Mouse (Mus musculus): ENCODE measurements around the gene Prdm1. TPM values are rescaled to one million over a fixed set of nuclear protein-coding genes. Genes with fewer than 3 reads are reported as not detected.
A peak's percentile ranks its signal among the peaks of the same experiment; 100 is the strongest.

Prdm1 gene
- 0.34 and 0.67 TPM in 2 replicates for polyA plus RNA-seq (2015; fragmentation: Nextera tagmentation; extraction: Ambion mirVana)

- ATAC-seq (ENCODE audit: extremely low read depth, insufficient number of reproducible peaks, low FRiP score, low TSS enrichment) = no peak
- 4% methylated on average over 25 of the region's 25 CpGs for WGBS
- no peak within 1 kb of the TSS for H3K27ac ChIP-seq (replicated peaks)
Observed at GRCm38 (mm10) chr10:44528291-44529082, at the start of gene Prdm1. Prdm1 (minus strand) TSS chr10:44528501.

DNA sequence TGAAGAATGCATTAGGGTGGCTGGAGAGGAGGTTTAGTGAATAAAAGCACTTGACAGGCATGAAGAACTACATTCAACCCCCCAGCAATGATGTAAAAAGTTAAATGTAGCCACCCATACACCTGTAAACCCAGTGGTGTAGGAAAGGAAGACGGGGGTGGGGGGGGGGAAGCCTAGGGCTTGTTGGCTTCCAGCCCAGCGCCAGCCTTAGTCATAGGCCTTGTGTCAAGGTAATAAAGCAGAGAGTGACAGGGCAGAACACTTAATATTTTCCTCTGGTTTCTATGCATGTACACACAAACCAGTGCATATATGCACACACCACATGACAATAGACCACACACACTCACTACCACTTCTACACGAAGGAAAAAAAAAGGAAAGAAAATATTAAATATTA is 37.7 kb upstream of the Prdm1 start:
- Histone ChIP-seq H3K4me1 (no peaks in the 10 kb centered on the region), H3K27me3 (replicated peaks) (no peaks in the 10 kb centered on the region), H3K9me3 (0 out of 2 replicates have a peak, but pooled peaks cover 5% of the 10 kb centered on the region), H3K4me3 (no peak overlapping the region), H3K4me2 (no peak overlapping the region), H3K36me3 (no peaks in the 10 kb centered on the region), H3K27ac (replicated peaks) (no peak overlapping the region), H3K9ac (no peak overlapping the region)
- 77% methylated on average over 3 of the region's 3 CpGs for WGBS
- no peak for ATAC-seq (ENCODE audit: extremely low read depth, insufficient number of reproducible peaks, low FRiP score, low TSS enrichment)

More at GRCm38 (mm10) chr10:44528291-44529082, at the start of gene Prdm1:
- H3K27me3 ChIP-seq (replicated peaks) = peaks cover 87% of the 10 kb centered on the region
- peak within 1 kb of the TSS; percentile 78 for H3K9ac ChIP-seq
- H3K4me3 ChIP-seq = peak within 1 kb of the TSS; percentile 66
- H3K9me3 ChIP-seq = no peaks in the 10 kb centered on the region
- H3K4me1 ChIP-seq = peaks cover 20% of the 10 kb centered on the region
- H3K4me2 ChIP-seq = peak within 1 kb of the TSS; percentile 94
- no peaks in the 10 kb centered on the region for H3K36me3 ChIP-seq

- H3K4me2 ChIP-seq = no peak overlapping the region
- ATAC-seq (ENCODE audit: extremely low read depth, insufficient number of reproducible peaks, low FRiP score, low TSS enrichment) = no peak
- H3K27ac ChIP-seq (replicated peaks) = no peak overlapping the region
- no peak overlapping the region for H3K4me3 ChIP-seq
- 0 out of 2 replicates have a peak, but pooled peaks cover 5% of the 10 kb centered on the region for H3K9me3 ChIP-seq
- H3K36me3 ChIP-seq = no peaks in the 10 kb centered on the region
- H3K27me3 ChIP-seq (replicated peaks) = no peaks in the 10 kb centered on the region
- no peaks in the 10 kb centered on the region for H3K4me1 ChIP-seq
- 87% methylated on average over 2 of the region's 2 CpGs for WGBS
- no peak overlapping the region for H3K9ac ChIP-seq
Observed at GRCm38 (mm10) chr10:44565109-44565508, 36.8 kb upstream of the Prdm1 start.

DNA sequence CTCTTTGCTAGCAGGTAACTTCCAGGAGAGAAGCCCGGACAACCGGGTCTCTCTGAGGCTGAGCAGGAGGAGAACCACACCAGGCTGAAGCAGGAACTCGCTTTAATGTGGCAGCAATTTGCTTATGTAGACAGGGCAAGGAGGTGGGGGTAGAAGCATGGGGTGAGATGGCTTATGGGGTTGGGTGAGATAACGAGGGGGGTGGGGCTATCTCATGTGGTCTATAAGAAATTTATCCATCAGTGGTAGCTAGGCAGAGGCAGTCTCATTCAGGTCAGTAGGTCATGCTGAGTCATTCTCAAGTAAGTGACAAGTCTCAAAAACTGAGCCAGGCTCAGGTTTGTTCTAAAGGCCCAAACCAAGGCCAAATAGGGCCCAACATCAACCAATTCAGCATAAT is 28.5 kb upstream of the Prdm1 start:
- Histone ChIP-seq H3K4me1 (peaks cover 5% of the 10 kb centered on the region; the same call in 1 of the 2 replicates), H3K27me3 (replicated peaks) (no peaks in the 10 kb centered on the region), H3K27ac (replicated peaks) (no peak overlapping the region), H3K36me3 (no peaks in the 10 kb centered on the region), H3K9me3 (peaks cover 6% of the 10 kb centered on the region), H3K4me3 (no peak overlapping the region), H3K4me2 (no peak overlapping the region), H3K9ac (no peak overlapping the region)
- 80% methylated on average over 4 of the region's 4 CpGs for WGBS
- ATAC-seq (ENCODE audit: extremely low read depth, insufficient number of reproducible peaks, low FRiP score, low TSS enrichment) = no peak

DNA sequence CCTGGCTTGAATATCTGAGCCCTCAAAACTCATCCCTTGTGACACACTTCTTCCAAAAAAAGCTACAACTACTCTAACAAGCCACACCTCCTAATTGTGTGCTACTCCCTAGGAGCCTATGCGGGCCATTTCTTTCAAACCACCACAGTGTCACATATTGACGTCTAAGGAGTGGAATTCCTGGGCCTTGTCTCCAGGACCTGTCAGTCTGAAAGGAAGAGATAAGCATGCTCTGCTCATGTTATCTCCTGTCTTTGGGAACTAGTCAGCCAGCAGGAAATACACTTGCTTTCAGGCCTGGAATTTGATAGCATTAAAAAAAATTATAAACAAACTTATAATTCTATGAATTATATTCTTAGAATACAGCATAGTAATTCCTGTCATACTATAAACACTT is 27.0 kb upstream of the Prdm1 start:
- Histone ChIP-seq H3K4me1 (peaks cover 5% of the 10 kb centered on the region; the same call in 1 of the 2 replicates), H3K4me2 (no peak overlapping the region), H3K9me3 (peaks cover 6% of the 10 kb centered on the region), H3K36me3 (no peaks in the 10 kb centered on the region), H3K27ac (replicated peaks) (0 out of 2 replicates have a peak overlapping the region, but pooled peaks have one; percentile 15), H3K27me3 (replicated peaks) (no peaks in the 10 kb centered on the region), H3K9ac (no peak overlapping the region), H3K4me3 (no peak overlapping the region)
- 6% methylated on average over 2 of the region's 2 CpGs for WGBS
- ATAC-seq (ENCODE audit: extremely low read depth, insufficient number of reproducible peaks, low FRiP score, low TSS enrichment) = no peak

DNA sequence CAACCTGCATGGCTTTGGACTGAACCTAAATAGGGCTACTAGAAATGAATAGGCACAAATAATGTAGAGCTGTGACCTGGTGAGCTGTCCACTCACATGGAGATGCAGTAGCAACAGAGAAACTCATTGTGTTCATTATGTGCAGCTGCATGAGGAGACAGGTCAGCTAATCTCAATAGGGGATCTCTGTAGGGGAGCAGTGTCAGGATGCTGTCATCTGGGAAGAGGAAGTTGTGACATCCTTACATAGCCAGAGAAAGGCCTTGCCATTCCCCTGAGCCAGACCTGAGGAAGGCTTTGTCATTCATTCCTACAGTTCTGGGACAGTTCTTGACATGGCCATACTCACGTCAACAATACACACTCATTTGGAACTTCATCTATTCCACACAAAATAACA is 25.3 kb upstream of the Prdm1 start:
- Histone ChIP-seq H3K9me3 (peaks cover 6% of the 10 kb centered on the region), H3K4me3 (no peak overlapping the region), H3K4me1 (peaks cover 5% of the 10 kb centered on the region; the same call in 1 of the 2 replicates), H3K9ac (no peak overlapping the region), H3K36me3 (no peaks in the 10 kb centered on the region), H3K4me2 (no peak overlapping the region), H3K27ac (replicated peaks) (no peak overlapping the region), H3K27me3 (replicated peaks) (no peaks in the 10 kb centered on the region)
- no peak for ATAC-seq (ENCODE audit: extremely low read depth, insufficient number of reproducible peaks, low FRiP score, low TSS enrichment)
- 85% methylated on average over 1 of the region's 1 CpGs for WGBS

DNA sequence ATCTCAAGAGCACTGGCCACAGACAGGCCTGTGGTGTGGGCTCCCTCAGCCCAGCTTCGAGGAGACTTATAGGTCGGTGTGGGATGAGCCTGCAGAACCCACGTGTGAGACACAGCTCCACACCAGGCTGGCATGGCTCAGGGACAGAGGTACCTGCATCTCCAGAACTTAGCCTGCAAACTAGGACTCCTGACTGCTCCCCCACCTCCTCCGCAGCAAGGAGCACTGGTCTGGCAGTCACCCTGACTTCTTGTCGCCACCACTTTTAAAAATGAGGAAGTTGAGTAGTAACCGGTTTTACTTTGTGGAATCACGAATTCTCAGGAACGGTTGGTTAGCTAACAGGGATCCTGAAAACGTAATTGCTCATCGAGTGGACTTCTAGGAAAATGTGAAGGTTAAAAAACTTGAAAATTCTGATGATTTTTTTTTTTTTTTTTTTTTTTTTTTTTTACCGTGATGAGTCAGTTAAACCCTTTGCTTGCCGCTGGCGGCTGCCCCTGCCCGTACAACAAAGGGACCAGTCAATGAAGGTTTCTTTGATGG is 10.8 kb upstream of the Prdm1 start:
- ATAC-seq (ENCODE audit: extremely low read depth, insufficient number of reproducible peaks, low FRiP score, low TSS enrichment) = no peak
- Histone ChIP-seq H3K27me3 (replicated peaks) (peaks cover 31% of the 10 kb centered on the region), H3K9me3 (no peaks in the 10 kb centered on the region), H3K4me3 (peak overlapping the region; percentile 34), H3K9ac (no peak overlapping the region; the same call in 1 of the 2 replicates), H3K27ac (replicated peaks) (no peak overlapping the region), H3K4me1 (peaks cover 11% of the 10 kb centered on the region; the same call in 1 of the 2 replicates), H3K36me3 (no peaks in the 10 kb centered on the region), H3K4me2 (peak overlapping the region; percentile 62)
- 11% methylated on average over 14 of the region's 14 CpGs for WGBS

DNA sequence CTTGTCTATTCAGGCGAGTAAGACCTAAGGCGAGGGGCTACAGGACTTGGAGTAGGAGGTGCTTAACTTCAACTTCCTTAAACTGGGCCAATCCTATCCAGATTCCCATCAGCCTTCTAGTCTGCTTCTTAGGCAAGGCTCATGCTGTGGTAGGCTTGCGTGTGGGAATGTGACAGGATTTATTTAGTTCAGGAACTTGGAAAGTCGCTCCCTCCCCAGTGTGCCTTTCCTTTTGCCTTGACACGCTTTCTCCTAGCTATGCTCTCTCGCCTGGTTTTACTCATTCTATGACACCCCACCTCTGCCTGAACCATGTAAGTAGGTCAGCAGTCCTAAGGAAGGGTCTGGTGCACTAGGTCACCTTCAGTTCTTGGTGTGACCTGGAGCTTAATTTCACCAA is 9.8 kb upstream of the Prdm1 start:
- WGBS = 60% methylated on average over 6 of the region's 6 CpGs
- no peaks in the 10 kb centered on the region for H3K9me3 ChIP-seq

GRCm38 (mm10) chr10:44530067-44530360 is 1.7 kb upstream of the Prdm1 start:
- Histone ChIP-seq H3K27ac (replicated peaks) (no peak overlapping the region), H3K27me3 (replicated peaks) (peaks cover 82% of the 10 kb centered on the region), H3K9me3 (no peaks in the 10 kb centered on the region), H3K4me3 (peak overlapping the region; percentile 66), H3K4me2 (peak overlapping the region; percentile 94), H3K4me1 (peaks cover 20% of the 10 kb centered on the region), H3K36me3 (no peaks in the 10 kb centered on the region), H3K9ac (peak overlapping the region; percentile 78)
- WGBS = 7% methylated on average over 5 of the region's 5 CpGs
- ATAC-seq (ENCODE audit: extremely low read depth, insufficient number of reproducible peaks, low FRiP score, low TSS enrichment) = no peak

More for the DNA sequence above, 9.8 kb upstream of the Prdm1 start:
- peaks cover 39% of the 10 kb centered on the region for H3K27me3 ChIP-seq (replicated peaks)
- H3K27ac ChIP-seq (replicated peaks) = no peak overlapping the region
- no peak overlapping the region for H3K9ac ChIP-seq
- H3K4me1 ChIP-seq = peaks cover 11% of the 10 kb centered on the region; the same call in 1 of the 2 replicates
- H3K4me3 ChIP-seq = no peak overlapping the region
- no peaks in the 10 kb centered on the region for H3K36me3 ChIP-seq
- ATAC-seq (ENCODE audit: extremely low read depth, insufficient number of reproducible peaks, low FRiP score, low TSS enrichment) = no peak
- no peak overlapping the region for H3K4me2 ChIP-seq

- H3K9me3 ChIP-seq = no peaks in the 10 kb centered on the region
- peaks cover 20% of the 10 kb centered on the region for H3K4me1 ChIP-seq
- no peak overlapping the region for H3K27ac ChIP-seq (replicated peaks)
- ATAC-seq (ENCODE audit: extremely low read depth, insufficient number of reproducible peaks, low FRiP score, low TSS enrichment) = peak; percentile 96
- H3K4me2 ChIP-seq = peak overlapping the region; percentile 94
- H3K36me3 ChIP-seq = no peaks in the 10 kb centered on the region
- peaks cover 86% of the 10 kb centered on the region for H3K27me3 ChIP-seq (replicated peaks)
- under 1% methylated on average over 42 of the region's 42 CpGs for WGBS
- peak overlapping the region; percentile 66 for H3K4me3 ChIP-seq
- H3K9ac ChIP-seq = peak overlapping the region; percentile 78
Observed at GRCm38 (mm10) chr10:44529218-44530066, 1.1 kb upstream of the Prdm1 start.

GRCm38 (mm10) chr10:44527651-44528050 is 650 bp downstream of the Prdm1 start:
- Histone ChIP-seq H3K4me3 (peak overlapping the region; percentile 40), H3K4me2 (peak overlapping the region; percentile 94), H3K36me3 (no peaks in the 10 kb centered on the region), H3K27me3 (replicated peaks) (peaks cover 87% of the 10 kb centered on the region), H3K9ac (no peak overlapping the region), H3K9me3 (no peaks in the 10 kb centered on the region), H3K4me1 (peaks cover 20% of the 10 kb centered on the region), H3K27ac (replicated peaks) (no peak overlapping the region)
- 2% methylated on average over 16 of the region's 16 CpGs for WGBS
- no peak for ATAC-seq (ENCODE audit: extremely low read depth, insufficient number of reproducible peaks, low FRiP score, low TSS enrichment)

Data from heart, embryonic 13.5 days (tissue).